In the genomic region with DNA sequence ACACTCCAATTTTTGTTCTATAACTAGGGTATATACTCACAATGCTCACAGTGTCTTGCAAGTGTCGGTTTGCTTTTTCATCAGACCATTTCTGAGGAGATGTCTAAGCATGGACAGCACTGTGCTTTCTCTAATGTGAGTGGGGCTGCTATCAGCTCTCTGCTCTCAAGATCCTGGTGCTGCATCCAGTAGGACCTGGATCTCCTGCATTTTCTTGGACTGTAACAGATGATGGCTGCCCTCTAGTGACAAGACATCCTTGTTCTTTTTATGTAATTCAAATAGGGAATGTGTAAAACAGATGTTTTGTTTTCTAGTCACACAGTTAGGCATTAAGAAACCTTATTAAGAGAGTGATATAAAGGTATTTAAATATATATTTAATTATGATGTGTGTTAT, we compare ENCODE assay signal across 11 mouse cellular contexts.
DNase-seq lines count a peak whose midpoint lies in the region; ATAC-seq and TF ChIP-seq lines count a peak whose summit lies in the region.
"Had no signal": no experiment of that assay in that cellular context is flagged by ENCODE, and none has a peak within 500 bp of the region (broad histone marks: within the 10 kb centered on the region; RNA-seq: fewer than 3 reads in every experiment).

No protein-coding gene starts in this region.

- H3K4me1 ChIP-seq in kidney, postnatal 0 days (replicated peaks; ENCODE audit: insufficient read depth, low read length) = no peaks in the 10 kb centered on the region
- no peaks in the 10 kb centered on the region for H3K4me1 ChIP-seq in kidney, embryonic 16.5 days (ENCODE audit: insufficient read depth, low read length)
- H3K4me1 ChIP-seq: embryonic facial prominence, embryonic 15.5 days; hindbrain, embryonic 15.5 days; liver, embryonic 15.5 days had no signal

- H3K27me3 ChIP-seq in kidney, postnatal 0 days (ENCODE audit: insufficient read depth, low read length) = no peaks in the 10 kb centered on the region
- H3K27me3 ChIP-seq in kidney, embryonic 16.5 days (ENCODE audit: insufficient read depth, low read length) = no peaks in the 10 kb centered on the region
- H3K27me3 ChIP-seq: embryonic facial prominence, embryonic 15.5 days; hindbrain, embryonic 15.5 days; liver, embryonic 15.5 days had no signal

- no peak for ATAC-seq in kidney, postnatal 0 days (replicated peaks; ENCODE audit: low FRiP score, low read depth)
- no peak; the same call in 1 of the 2 replicates for ATAC-seq in kidney, embryonic 16.5 days (ENCODE audit: low FRiP score, low TSS enrichment)

- H3K36me3 ChIP-seq in kidney, postnatal 0 days (ENCODE audit: insufficient read depth, low read length) = no peaks in the 10 kb centered on the region
- H3K36me3 ChIP-seq in kidney, embryonic 16.5 days (ENCODE audit: insufficient read depth, low read length) = no peaks in the 10 kb centered on the region
- H3K36me3 ChIP-seq: embryonic facial prominence, embryonic 15.5 days; hindbrain, embryonic 15.5 days; liver, embryonic 15.5 days had no signal

- no peak overlapping the region for H3K4me3 ChIP-seq in kidney, postnatal 0 days (replicated peaks; ENCODE audit: low read depth, low read length)
- H3K4me3 ChIP-seq in kidney, embryonic 16.5 days (ENCODE audit: low read length) = no peak overlapping the region
- H3K4me3 ChIP-seq: embryonic facial prominence, embryonic 15.5 days; hindbrain, embryonic 15.5 days; liver, embryonic 15.5 days had no signal

- peak; percentile 53 for DNase-seq in kidney, postnatal 0 days (ENCODE audit: low spot score)
- DNase-seq in ES-CJ7 (ENCODE audit: low read depth, low spot score) = peak; percentile 11
- peak; percentile 71 for DNase-seq in brain, adult 2 months (ENCODE audit: low read depth, low spot score)
- peak; percentile 18 for DNase-seq in kidney, postnatal 14 days
- DNase-seq in adrenal gland, adult 8-10 months = no peak
- DNase-seq in urinary bladder, postnatal 14 days (ENCODE audit: low spot score) = no peak
- no peak for DNase-seq in heart, adult 9 months (ENCODE audit: low spot score in 2 of 2)

- H3K4me2 ChIP-seq in kidney, postnatal 0 days (ENCODE audit: low read length) = no peak overlapping the region
- H3K4me2 ChIP-seq in kidney, embryonic 16.5 days (replicated peaks; ENCODE audit: low read depth, low read length) = no peak overlapping the region
- H3K4me2 ChIP-seq: embryonic facial prominence, embryonic 15.5 days; hindbrain, embryonic 15.5 days; liver, embryonic 15.5 days had no signal

- H3K9me3 ChIP-seq in kidney, postnatal 0 days (replicated peaks; ENCODE audit: low read length) = no peaks in the 10 kb centered on the region
- no peaks in the 10 kb centered on the region for H3K9me3 ChIP-seq in kidney, embryonic 16.5 days (ENCODE audit: low read length)
- H3K9me3 ChIP-seq: embryonic facial prominence, embryonic 15.5 days; hindbrain, embryonic 15.5 days; liver, embryonic 15.5 days had no signal

- H3K27ac ChIP-seq in kidney, postnatal 0 days = no peak overlapping the region
- H3K27ac ChIP-seq in kidney, embryonic 16.5 days (ENCODE audit: low read length) = no peak overlapping the region
- H3K27ac ChIP-seq: embryonic facial prominence, embryonic 15.5 days; hindbrain, embryonic 15.5 days; liver, embryonic 15.5 days had no signal

- no peak overlapping the region for H3K9ac ChIP-seq in kidney, postnatal 0 days (ENCODE audit: low read depth, low read length)
- H3K9ac ChIP-seq in kidney, embryonic 16.5 days (replicated peaks; ENCODE audit: low read length) = no peak overlapping the region
- H3K9ac ChIP-seq: embryonic facial prominence, embryonic 15.5 days; hindbrain, embryonic 15.5 days; liver, embryonic 15.5 days had no signal

- peak; percentile 62; the same call in 1 of the 2 replicates for TF ChIP-seq CTCF in kidney, postnatal 0 days (IDR thresholded peaks at IDR 0.05; ENCODE audit: low read depth)

- WGBS in kidney, postnatal 0 days = 62% methylated on average over 1 of the region's 1 CpGs
- WGBS in kidney, embryonic 16.5 days = 71% methylated on average over 1 of the region's 1 CpGs

Comparison
In these comparisons a context has a peak if more than half of its experiments do, and no peak if none do; other contexts are left out.
1. DNase-seq: peak in kidney, postnatal 0 days (single experiment), ES-CJ7 (single experiment), brain, adult 2 months (single experiment) and kidney, postnatal 14 days (single experiment); none in adrenal gland, adult 8-10 months (single experiment), urinary bladder, postnatal 14 days (single experiment) and heart, adult 9 months (0 of 2).